Mouse (Mus musculus) G1E (cell line): ENCODE data around the gene Cd180. TPM values are rescaled to one million over a fixed set of nuclear protein-coding genes. Genes with fewer than 3 reads are reported as not detected.
"Not testable (repeated sequence)": the region's sequence is repeated elsewhere in the genome, so short reads cannot be mapped to it uniquely, and the experiment has no call there.

Experiments
- ATAC-seq: 2 replicates; pipeline ENCODE4 v1.8.0; 2016; ENCODE audit warnings: mild to moderate bottlenecking; ENCODE audit not compliant: insufficient number of reproducible peaks, poor library complexity, low FRiP score, severe bottlenecking; ENCODE audit errors: extremely low read depth
- DNase-seq: peaks from one replicate; pipeline ENCODE4 v3.0.0; 2012; ENCODE audit warnings: low spot score
- H3K27me3 ChIP-seq: 2 replicates; pipeline ENCODE4 v1.6.1; 2012; ENCODE audit warnings: mild to moderate bottlenecking, low read length, inconsistent platforms; ENCODE audit not compliant: insufficient read depth
- H3K36me3 ChIP-seq: replicated peaks from 2 replicates; pipeline ENCODE3; 2012; ENCODE audit warnings: mild to moderate bottlenecking, inconsistent platforms
- H3K4me1 ChIP-seq: 2 replicates; pipeline ENCODE4 v1.6.1; 2012; ENCODE audit warnings: low read depth, low read length, inconsistent platforms, mixed read lengths; ENCODE audit not compliant: insufficient read depth
- H3K4me3 ChIP-seq: 2 replicates; pipeline ENCODE4 v1.5.1; 2012; ENCODE audit warnings: low read depth, mild to moderate bottlenecking, inconsistent platforms, low read length, moderate library complexity, mixed read lengths
- H3K9me3 ChIP-seq: replicated peaks from 2 replicates; pipeline ENCODE4 v1.6.1; 2012; ENCODE audit warnings: inconsistent platforms
- CTCF ChIP-seq: IDR thresholded peaks from 2 replicates; pipeline ENCODE4 v1.5.1; 2012; ENCODE audit warnings: low read depth, low read length, inconsistent platforms, mixed read lengths
- GATA1 ChIP-seq: IDR thresholded peaks from 2 replicates; pipeline ENCODE4 v1.6.1; 2012; ENCODE audit warnings: borderline replicate concordance, low read length, inconsistent platforms, mixed read lengths
- GATA2 ChIP-seq: IDR thresholded peaks from 2 replicates; pipeline ENCODE4 v1.6.1; 2012; ENCODE audit warnings: low read depth, low read length, inconsistent platforms, borderline replicate concordance
- POLR2AphosphoS5 ChIP-seq: IDR thresholded peaks from 2 replicates; pipeline ENCODE4 v1.6.1; 2012; ENCODE audit warnings: low read depth, low read length, inconsistent platforms; ENCODE audit not compliant: insufficient replicate concordance
- TAL1 ChIP-seq: conservative IDR thresholded peaks from 2 replicates; pipeline ENCODE4 v1.6.1; 2012; ENCODE audit warnings: low read depth, low read length, inconsistent platforms, mixed read lengths
- polyA plus RNA-seq: library from polyadenylated mRNA; stranded (reverse); fragments of >175 nt; gene quantifications from 2 replicates; pipeline ENCODE4 v1.2.3, GENCODE M21; 2012
- total RNA-seq, 2 experiments: library from RNA; stranded (forward) in 1 of 2; stranded (reverse) in 1 of 2; fragments of 200-1000 nt in 1 of 2; fragments of >200 nt in 1 of 2; fragmentation: Nextera tagmentation in 1 of 2; gene quantifications; 2 replicates each; pipeline ENCODE4 v1.2.3; 2014 to 2017

Gene Cd180
- total and polyA plus RNA-seq, 3 experiments, result 1.3 TPM; not detected in 2

GRCm38 (mm10) chr13:102669522-102670256, 23.7 kb upstream of the Cd180 start:
- DNase-seq, result no peak
- no peaks in the 10 kb centered on the region for H3K27me3 ChIP-seq
- no peaks in the 10 kb centered on the region for H3K36me3 ChIP-seq
- H3K9me3 ChIP-seq, result no peaks in the 10 kb centered on the region
- no peaks in the 10 kb centered on the region for H3K4me1 ChIP-seq
- no peak for ATAC-seq
- no peak overlapping the region for H3K4me3 ChIP-seq
- TF ChIP-seq POLR2AphosphoS5 (no peak), TAL1 (no peak), CTCF (no peak), GATA1 (no peak), GATA2 (no peak)

DNA sequence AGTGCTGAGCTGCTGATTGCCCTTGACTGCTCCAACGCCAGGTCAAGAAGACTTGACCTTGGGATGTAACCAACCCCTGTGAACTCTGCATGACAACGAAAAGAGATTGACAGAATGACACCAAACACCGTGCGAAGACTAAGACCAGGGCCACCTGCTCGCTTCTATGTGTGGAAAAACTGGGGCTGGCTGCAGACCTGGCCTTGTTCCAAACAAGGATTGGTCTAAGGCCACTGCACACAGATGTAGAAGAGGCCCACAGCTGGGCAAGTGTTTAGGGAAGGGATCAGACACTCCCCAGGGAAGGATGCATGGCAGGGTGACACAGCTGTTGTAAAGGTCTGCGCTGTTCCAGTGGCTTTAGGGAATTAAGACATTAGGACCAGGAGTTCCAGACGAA, 22.9 kb upstream of the Cd180 start:
- H3K36me3 ChIP-seq, result no peaks in the 10 kb centered on the region
- ATAC-seq, result no peak
- DNase-seq, result no peak
- no peaks in the 10 kb centered on the region for H3K4me1 ChIP-seq
- no peaks in the 10 kb centered on the region for H3K9me3 ChIP-seq
- TF ChIP-seq CTCF, result no peak
- no peak for TF ChIP-seq GATA2
- no peak for TF ChIP-seq TAL1
- TF ChIP-seq GATA1, result no peak
- TF ChIP-seq POLR2AphosphoS5, result no peak
- no peak overlapping the region for H3K4me3 ChIP-seq
- no peaks in the 10 kb centered on the region for H3K27me3 ChIP-seq

- DNase-seq, result no peak
- Histone ChIP-seq H3K4me1 (no peaks in the 10 kb centered on the region), H3K27me3 (no peaks in the 10 kb centered on the region), H3K36me3 (no peaks in the 10 kb centered on the region), H3K4me3 (no peak overlapping the region), H3K9me3 (no peaks in the 10 kb centered on the region)
- no peak for ATAC-seq
- no peak for TF ChIP-seq GATA2
- no peak for TF ChIP-seq POLR2AphosphoS5
- no peak for TF ChIP-seq CTCF
- no peak for TF ChIP-seq TAL1
- no peak for TF ChIP-seq GATA1
These were observed 19.3 kb upstream of the Cd180 start for GRCm38 (mm10) chr13:102674083-102674482.

- H3K27me3 ChIP-seq, ATAC-seq, H3K36me3 ChIP-seq, H3K9me3 ChIP-seq, H3K4me1 ChIP-seq, DNase-seq, H3K4me3 ChIP-seq: not testable (repeated sequence)
These were observed 15.8 kb upstream of the Cd180 start for GRCm38 (mm10) chr13:102677602-102678001.

- TF ChIP-seq CTCF (peak; percentile 76), TAL1 (no peak)
- Histone ChIP-seq H3K36me3 (no peaks in the 10 kb centered on the region), H3K4me3 (no peak overlapping the region), H3K27me3 (peaks cover 4% of the 10 kb centered on the region; the same call in 1 of the 2 replicates), H3K9me3 (no peaks in the 10 kb centered on the region), H3K4me1 (no peaks in the 10 kb centered on the region)
- ATAC-seq (peak; percentile 63), DNase-seq (peak; percentile 13)
These were observed 14.9 kb upstream of the Cd180 start for GRCm38 (mm10) chr13:102678482-102678881.

DNA sequence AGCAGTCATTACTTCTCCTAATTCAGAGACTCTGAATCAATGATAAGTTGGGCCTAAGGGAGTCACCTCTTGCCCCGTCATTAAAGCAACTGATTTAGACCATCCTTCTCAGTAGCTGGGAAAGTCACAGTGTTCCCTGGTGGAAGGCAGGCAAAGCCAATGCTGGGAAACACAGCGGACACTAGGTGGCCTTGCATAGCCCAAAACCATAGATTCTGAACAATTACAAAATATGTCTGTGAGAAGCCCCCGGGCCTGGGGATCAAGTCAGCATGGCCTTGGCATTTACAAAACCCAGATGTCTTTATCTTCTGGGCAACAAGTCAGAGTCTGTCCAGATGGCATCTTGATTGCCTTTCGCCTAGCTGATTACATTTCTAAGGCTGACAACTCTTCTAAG, 8.5 kb upstream of the Cd180 start:
- TF ChIP-seq TAL1, result no peak
- TF ChIP-seq GATA2, result no peak
- TF ChIP-seq CTCF, result no peak
- no peak for TF ChIP-seq GATA1
- no peak for TF ChIP-seq POLR2AphosphoS5
- no peaks in the 10 kb centered on the region for H3K4me1 ChIP-seq
- no peak overlapping the region for H3K4me3 ChIP-seq
- no peaks in the 10 kb centered on the region for H3K9me3 ChIP-seq
- no peak for ATAC-seq
- H3K36me3 ChIP-seq, result no peaks in the 10 kb centered on the region
- H3K27me3 ChIP-seq, result peaks cover 8% of the 10 kb centered on the region; the same call in 1 of the 2 replicates
- DNase-seq, result no peak

DNA sequence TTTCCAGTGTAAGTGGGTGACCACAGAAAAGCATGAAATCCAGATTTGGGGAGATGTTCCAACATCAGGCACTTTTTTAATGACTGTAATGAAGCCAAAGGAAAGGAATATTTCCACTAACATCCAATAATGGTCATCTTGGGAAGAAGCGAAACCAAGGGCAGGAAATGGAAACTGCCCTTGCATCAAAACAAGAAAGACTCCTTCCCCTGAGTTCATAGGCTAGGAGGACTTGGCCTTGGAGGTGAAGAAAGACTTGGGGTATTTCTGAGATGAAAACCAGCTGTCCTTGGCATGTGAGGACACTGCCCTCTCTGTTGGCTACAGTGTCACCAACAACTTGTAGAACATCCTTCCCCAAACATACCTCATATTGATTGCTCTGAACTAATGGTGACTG, 5.2 kb upstream of the Cd180 start:
- Histone ChIP-seq H3K4me1 (no peaks in the 10 kb centered on the region), H3K4me3 (no peak overlapping the region), H3K36me3 (no peaks in the 10 kb centered on the region), H3K27me3 (peaks cover 4% of the 10 kb centered on the region; the same call in 1 of the 2 replicates), H3K9me3 (no peaks in the 10 kb centered on the region)
- DNase-seq (no peak), ATAC-seq (no peak)
- TF ChIP-seq POLR2AphosphoS5, result no peak
- no peak for TF ChIP-seq TAL1
- TF ChIP-seq CTCF, result no peak
- no peak for TF ChIP-seq GATA1
- no peak for TF ChIP-seq GATA2
